Mouse (Mus musculus) right cerebral cortex, postnatal 25 days (tissue): Measurements from ENCODE around the gene Ttc28.

Experiments used
- DNase-seq: peaks from one replicate; pipeline ENCODE4 v3.0.0; 2022

Gene Ttc28

GRCm38 (mm10) chr5:111179651-111180050, 300.0 kb downstream of the Ttc28 start:
- no peak for DNase-seq

GRCm38 (mm10) chr5:111180091-111181053, 300.8 kb downstream of the Ttc28 start:
- DNase-seq: no peak

DNA sequence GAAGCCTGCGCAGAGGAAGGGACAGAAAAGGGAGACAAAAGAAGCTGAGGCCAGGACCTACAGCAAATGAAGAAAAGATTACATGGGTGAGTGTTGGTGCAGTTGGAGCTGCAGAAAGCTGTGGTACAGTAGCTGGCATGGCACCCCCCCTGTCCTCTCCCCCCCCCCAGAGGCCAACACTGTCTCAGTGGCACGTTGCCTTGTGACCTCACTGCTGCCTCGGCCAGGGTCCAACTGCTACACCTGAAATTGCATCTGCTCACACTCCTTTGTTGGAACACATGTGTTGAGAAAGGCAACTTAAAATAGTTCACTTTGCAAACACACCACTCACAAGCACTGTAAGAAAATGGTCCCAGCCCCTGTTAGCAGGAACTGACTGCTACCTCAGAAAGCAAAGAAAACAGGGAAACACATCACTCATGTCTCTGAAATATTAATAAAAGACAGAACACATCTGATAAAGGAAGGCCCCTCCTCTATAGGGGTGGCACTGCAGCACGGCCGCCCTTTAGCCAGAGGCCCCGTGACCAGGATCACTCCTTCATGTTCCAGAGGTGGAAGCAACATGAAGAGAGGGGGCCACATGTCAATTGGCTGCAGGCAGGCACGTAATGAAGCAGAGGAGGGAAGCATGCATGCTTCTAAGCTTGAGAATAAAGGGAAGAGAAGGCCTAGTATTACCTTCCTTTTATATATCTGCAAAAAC, 301.8 kb downstream of the Ttc28 start:
- no peak for DNase-seq

DNA sequence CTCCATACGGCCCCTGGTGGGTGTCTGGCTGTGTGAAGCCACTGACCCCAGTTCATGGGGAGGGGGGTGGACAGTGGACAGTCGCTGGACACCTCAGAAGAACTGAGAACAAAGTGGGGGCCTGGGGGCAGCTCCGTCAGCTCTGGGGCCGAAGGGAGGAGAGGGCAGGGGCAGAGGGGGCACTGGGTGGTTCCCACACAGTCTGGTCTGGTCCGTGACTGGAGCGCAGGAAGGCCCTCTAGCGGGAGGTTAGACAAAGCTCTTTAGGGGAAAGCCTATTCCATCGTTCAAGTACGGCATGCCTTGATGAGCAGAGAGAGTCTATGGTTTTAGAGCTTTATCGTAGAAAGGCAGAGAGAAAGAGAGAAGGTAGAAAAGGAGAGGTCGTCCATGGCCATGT, 307.0 kb downstream of the Ttc28 start:
- DNase-seq: no peak

GRCm38 (mm10) chr5:111191972-111192371, 312.4 kb downstream of the Ttc28 start:
- no peak for DNase-seq

DNA sequence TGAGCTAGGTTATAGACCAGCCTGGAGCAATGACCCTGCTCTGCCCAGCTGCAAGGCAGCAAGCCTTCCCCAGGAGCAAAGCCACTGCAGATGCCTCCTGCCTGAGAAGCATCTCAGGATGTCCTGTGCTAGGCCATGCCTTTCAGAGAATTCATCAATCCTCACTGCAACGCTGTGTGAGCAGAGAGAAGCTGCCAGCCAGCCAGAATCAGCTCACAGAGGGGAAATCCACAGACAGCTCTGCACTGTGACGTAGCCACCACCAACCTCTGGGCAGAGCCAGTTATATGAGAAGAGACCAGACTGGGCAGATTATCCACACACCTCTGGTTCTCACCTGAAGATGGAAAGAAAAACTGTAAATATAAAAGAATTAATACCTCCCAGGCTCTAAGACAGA, 315.2 kb downstream of the Ttc28 start:
- DNase-seq: no peak

- no peak for DNase-seq
Measured at GRCm38 (mm10) chr5:111195488-111196485, 316.2 kb downstream of the Ttc28 start.

DNA sequence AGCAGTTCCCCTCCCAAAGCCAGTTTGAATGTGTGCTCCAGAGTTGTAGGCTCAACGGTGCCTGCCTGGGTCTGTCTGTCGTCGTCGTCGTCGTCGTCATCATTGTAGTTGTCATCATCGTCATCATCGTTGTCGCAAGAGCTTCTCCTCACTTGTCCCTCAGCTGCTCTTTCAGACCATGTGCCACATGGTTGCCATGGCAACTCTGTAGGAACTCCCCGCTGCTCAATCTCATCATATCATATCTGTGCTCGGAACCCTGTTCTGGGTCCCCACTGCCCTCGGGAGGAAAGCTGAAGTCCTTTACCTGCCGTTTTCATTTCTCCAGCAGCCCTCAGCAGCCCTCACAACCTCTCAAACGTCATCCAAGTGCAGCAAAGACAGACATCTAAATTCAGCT, 318.1 kb downstream of the Ttc28 start:
- no peak for DNase-seq

DNA sequence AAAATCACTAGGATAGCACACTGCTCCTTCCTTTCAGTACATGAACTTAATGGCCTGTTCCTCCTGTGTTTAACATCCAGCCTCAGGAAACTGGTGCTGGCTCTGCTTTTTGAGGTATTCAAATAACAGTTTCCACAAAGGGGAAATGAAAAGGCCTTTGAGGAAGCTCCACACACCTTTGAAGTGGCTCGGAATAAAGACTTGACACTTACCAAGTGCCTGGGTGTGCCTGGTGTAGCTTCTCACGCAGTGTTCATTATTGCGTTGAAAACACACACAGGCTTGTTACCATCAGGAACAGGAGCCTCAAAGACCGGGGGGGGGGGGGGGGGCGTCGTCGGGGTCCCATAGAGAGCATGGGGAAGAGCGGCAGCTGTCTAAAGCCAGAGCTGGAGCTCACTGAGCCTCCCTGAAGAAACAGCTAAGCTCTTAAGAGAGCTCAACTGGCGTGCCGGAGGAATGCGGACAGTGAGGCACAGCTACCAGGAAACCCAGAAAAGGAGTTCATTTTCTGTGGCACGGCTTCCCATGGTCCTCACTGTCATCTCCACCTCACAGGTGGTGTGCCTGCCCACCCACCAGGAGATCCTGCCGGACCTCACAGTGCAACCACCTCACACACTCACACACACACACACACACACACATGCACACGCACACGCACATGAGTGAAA, 320.7 kb downstream of the Ttc28 start:
- no peak for DNase-seq

- DNase-seq: no peak
Measured at GRCm38 (mm10) chr5:111200915-111201610, 321.5 kb downstream of the Ttc28 start.

- DNase-seq: no peak
Measured at GRCm38 (mm10) chr5:111204221-111204620, 324.6 kb downstream of the Ttc28 start.

GRCm38 (mm10) chr5:111204976-111205586, 325.5 kb downstream of the Ttc28 start:
- DNase-seq: no peak

GRCm38 (mm10) chr5:111205817-111206216, 326.2 kb downstream of the Ttc28 start:
- DNase-seq: no peak

GRCm38 (mm10) chr5:111207924-111208659, 328.5 kb downstream of the Ttc28 start:
- no peak for DNase-seq

- peak; percentile 44 for DNase-seq
Measured at GRCm38 (mm10) chr5:111208660-111208969, 329.0 kb downstream of the Ttc28 start.

GRCm38 (mm10) chr5:111213935-111214450, 334.4 kb downstream of the Ttc28 start:
- no peak for DNase-seq

DNA sequence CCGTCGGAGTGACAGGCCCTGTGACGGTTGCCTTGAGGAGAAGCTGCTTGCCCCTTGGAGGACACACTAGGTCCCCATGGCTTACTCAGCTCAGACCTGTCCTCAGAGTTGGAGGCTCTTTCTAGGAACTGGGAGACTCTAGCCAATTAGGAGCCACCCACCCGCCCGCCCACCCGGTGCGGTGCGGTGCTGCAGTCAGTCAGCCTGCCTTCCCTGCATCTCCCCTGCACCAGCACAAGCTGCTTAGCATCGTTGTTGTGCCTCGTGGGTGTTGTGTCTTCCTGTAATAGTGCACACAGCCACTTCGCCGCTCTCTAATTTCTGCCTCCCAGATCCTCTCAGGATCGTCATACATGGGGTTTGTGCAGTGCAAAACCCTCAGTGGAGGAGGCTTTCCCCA, 335.3 kb downstream of the Ttc28 start:
- DNase-seq: peak; percentile 44

GRCm38 (mm10) chr5:111215722-111216121, 336.1 kb downstream of the Ttc28 start:
- no peak for DNase-seq

GRCm38 (mm10) chr5:111216166-111216565, 336.6 kb downstream of the Ttc28 start:
- DNase-seq: peak; percentile 63

GRCm38 (mm10) chr5:111217447-111218110, 338.0 kb downstream of the Ttc28 start:
- DNase-seq: no peak
